Mouse (Mus musculus): Measurements from ENCODE around the gene Hist2h3c1. TPM values are rescaled to one million over a fixed set of nuclear protein-coding genes. Genes with fewer than 3 reads are reported as not detected.

Gene Hist2h3c1
- total RNA-seq, 1 experiment = not detected

- H3K4me3 ChIP-seq (ENCODE audit: insufficient read depth in 1 of 2, low read depth in 1 of 2, low read length in 2 of 2, poor library complexity in 1 of 2, severe bottlenecking in 1 of 2) = peak within 1 kb of the TSS; percentile 61 to 81
- H3K9ac ChIP-seq (ENCODE audit: insufficient read depth, low read depth, low read length, poor library complexity, severe bottlenecking) = peak within 1 kb of the TSS; percentile 84
- H3K4me1 ChIP-seq (ENCODE audit: control insufficient read depth in 2 of 2, insufficient read depth in 2 of 2, low read length in 2 of 2, poor library complexity in 1 of 2) = peaks cover 3 to 5% of the 10 kb centered on the region in 2 experiments; a peak in 3 of 4 replicates
- DNase-seq (ENCODE audit: low read depth, low spot score) = peak; percentile 95
- H3K36me3 ChIP-seq (ENCODE audit: control insufficient read depth, insufficient read depth, low read length, poor library complexity, severe bottlenecking) = no peaks in the 10 kb centered on the region
- TF ChIP-seq ZNF384 (IDR thresholded peaks at IDR 0.05; ENCODE audit: low read depth, low read length) = no peak
- peak; percentile 82 for TF ChIP-seq MAFK (IDR thresholded peaks at IDR 0.05; ENCODE audit: insufficient read depth, low read depth, low read length)
- no peak; the same call in 1 of the 2 replicates for TF ChIP-seq CHD2 (IDR thresholded peaks at IDR 0.05; ENCODE audit: low read depth, low read length)
- TF ChIP-seq ZC3H11A (IDR thresholded peaks at IDR 0.05; ENCODE audit: borderline replicate concordance, low read depth, low read length) = no peak
- TF ChIP-seq HCFC1 (IDR thresholded peaks at IDR 0.05; ENCODE audit: borderline replicate concordance, insufficient read depth, low read length) = peak; percentile 54; the same call in 1 of the 2 replicates
- H3K27ac ChIP-seq (ENCODE audit: insufficient read depth, low read depth, low read length, poor library complexity, severe bottlenecking) = peak within 1 kb of the TSS; percentile 89
- in situ Hi-C loops (cut with MboI; ENCODE audit: low sequenced_read_pairs in 2 of 2, unreplicated experiment in 2 of 2) = no loop called here
- no peaks in the 10 kb centered on the region for H3K9me3 ChIP-seq (ENCODE audit: control insufficient read depth, insufficient read depth, low read depth, low read length)
Measured at GRCm38 (mm10) chr3:96269511-96270474, 23.3 kb downstream of the Hist2h3c1 start, which contains the start of gene Hist2h2bb. Hist2h2bb (plus strand) TSS chr3:96269752.

- peak; percentile 16; the same call in 1 of the 2 replicates for TF ChIP-seq CHD2 (IDR thresholded peaks at IDR 0.05; ENCODE audit: low read depth, low read length)
- no peak for TF ChIP-seq ZNF384 (IDR thresholded peaks at IDR 0.05; ENCODE audit: low read depth, low read length)
- no peak for TF ChIP-seq ZC3H11A (IDR thresholded peaks at IDR 0.05; ENCODE audit: borderline replicate concordance, low read depth, low read length)
- Histone ChIP-seq H3K9me3 (ENCODE audit: control insufficient read depth, insufficient read depth, low read depth, low read length) (no peaks in the 10 kb centered on the region), H3K4me3 (ENCODE audit: insufficient read depth in 1 of 2, low read depth in 1 of 2, low read length in 2 of 2, poor library complexity in 1 of 2, severe bottlenecking in 1 of 2) (peak overlapping the region; percentile 70 to 73), H3K36me3 (ENCODE audit: control insufficient read depth, insufficient read depth, low read length, poor library complexity, severe bottlenecking) (no peaks in the 10 kb centered on the region), H3K9ac (ENCODE audit: insufficient read depth, low read depth, low read length, poor library complexity, severe bottlenecking) (peak overlapping the region; percentile 68), H3K27ac (ENCODE audit: insufficient read depth, low read depth, low read length, poor library complexity, severe bottlenecking) (peak overlapping the region; percentile 64; the same call in 1 of the 2 replicates), H3K4me1 (ENCODE audit: control insufficient read depth in 2 of 2, insufficient read depth in 2 of 2, low read length in 2 of 2, poor library complexity in 1 of 2) (peaks cover 0 to 3% of the 10 kb centered on the region in 2 experiments; a peak in 2 of 4 replicates)
- DNase-seq (ENCODE audit: low read depth, low spot score) = no peak
- in situ Hi-C loops (cut with MboI; ENCODE audit: low sequenced_read_pairs in 2 of 2, unreplicated experiment in 2 of 2) = no loop called here
Measured at GRCm38 (mm10) chr3:96273591-96274465, 27.3 kb downstream of the Hist2h3c1 start.

- Histone ChIP-seq H3K27ac (ENCODE audit: insufficient read depth, low read depth, low read length, poor library complexity, severe bottlenecking) (no peak overlapping the region), H3K9ac (ENCODE audit: insufficient read depth, low read depth, low read length, poor library complexity, severe bottlenecking) (peak overlapping the region; percentile 83), H3K36me3 (ENCODE audit: control insufficient read depth, insufficient read depth, low read length, poor library complexity, severe bottlenecking) (no peaks in the 10 kb centered on the region), H3K4me3 (ENCODE audit: insufficient read depth in 1 of 2, low read depth in 1 of 2, low read length in 2 of 2, poor library complexity in 1 of 2, severe bottlenecking in 1 of 2) (peak overlapping the region; percentile 71 to 80), H3K4me1 (ENCODE audit: control insufficient read depth in 2 of 2, insufficient read depth in 2 of 2, low read length in 2 of 2, poor library complexity in 1 of 2) (peaks cover 0 to 2% of the 10 kb centered on the region in 2 experiments; a peak in 2 of 4 replicates), H3K9me3 (ENCODE audit: control insufficient read depth, insufficient read depth, low read depth, low read length) (no peaks in the 10 kb centered on the region)
- peak; percentile 39 for DNase-seq (ENCODE audit: low read depth, low spot score)
- in situ Hi-C loops (cut with MboI; ENCODE audit: low sequenced_read_pairs in 2 of 2, unreplicated experiment in 2 of 2) = no loop called here
- TF ChIP-seq ZC3H11A (IDR thresholded peaks at IDR 0.05; ENCODE audit: borderline replicate concordance, low read depth, low read length) = peak; percentile 26; the same call in 1 of the 2 replicates
- TF ChIP-seq ZNF384 (IDR thresholded peaks at IDR 0.05; ENCODE audit: low read depth, low read length) = no peak
- TF ChIP-seq CHD2 (IDR thresholded peaks at IDR 0.05; ENCODE audit: low read depth, low read length) = no peak
Measured at GRCm38 (mm10) chr3:96277428-96277799, 30.9 kb downstream of the Hist2h3c1 start.

- DNase-seq (ENCODE audit: low read depth, low spot score) = peak; percentile 79
- peak; percentile 39; the same call in 1 of the 2 replicates for TF ChIP-seq HCFC1 (IDR thresholded peaks at IDR 0.05; ENCODE audit: borderline replicate concordance, insufficient read depth, low read length)
- no peak for TF ChIP-seq MAFK (IDR thresholded peaks at IDR 0.05; ENCODE audit: insufficient read depth, low read depth, low read length)
- 0 out of 2 replicates have a peak, but pooled peaks have one; percentile 30 for TF ChIP-seq ZC3H11A (IDR thresholded peaks at IDR 0.05; ENCODE audit: borderline replicate concordance, low read depth, low read length)
- peaks cover 0 to 2% of the 10 kb centered on the region in 2 experiments; a peak in 2 of 4 replicates for H3K4me1 ChIP-seq (ENCODE audit: control insufficient read depth in 2 of 2, insufficient read depth in 2 of 2, low read length in 2 of 2, poor library complexity in 1 of 2)
- peak overlapping the region; percentile 84 for H3K9ac ChIP-seq (ENCODE audit: insufficient read depth, low read depth, low read length, poor library complexity, severe bottlenecking)
- in situ Hi-C loops (cut with MboI; ENCODE audit: low sequenced_read_pairs in 2 of 2, unreplicated experiment in 2 of 2) = no loop called here
- H3K4me3 ChIP-seq (ENCODE audit: insufficient read depth in 1 of 2, low read depth in 1 of 2, low read length in 2 of 2, poor library complexity in 1 of 2, severe bottlenecking in 1 of 2) = peak overlapping the region; percentile 71 to 80
- H3K36me3 ChIP-seq (ENCODE audit: control insufficient read depth, insufficient read depth, low read length, poor library complexity, severe bottlenecking) = no peaks in the 10 kb centered on the region
- peak overlapping the region; percentile 77 for H3K27ac ChIP-seq (ENCODE audit: insufficient read depth, low read depth, low read length, poor library complexity, severe bottlenecking)
- no peaks in the 10 kb centered on the region for H3K9me3 ChIP-seq (ENCODE audit: control insufficient read depth, insufficient read depth, low read depth, low read length)
Measured at GRCm38 (mm10) chr3:96277800-96278624, 31.5 kb downstream of the Hist2h3c1 start.
